Mouse (Mus musculus) MN1 (cell line): ENCODE data around the gene Oas3.
"Not testable (repeated sequence)": the region's sequence is repeated elsewhere in the genome, so short reads cannot be mapped to it uniquely, and the experiment has no call there.

ENCODE experiments used
- DNase-seq: peaks from one replicate; pipeline ENCODE4 v3.0.0-alpha.2; 2016; ENCODE audit warnings: low spot score

The Oas3 gene

DNA sequence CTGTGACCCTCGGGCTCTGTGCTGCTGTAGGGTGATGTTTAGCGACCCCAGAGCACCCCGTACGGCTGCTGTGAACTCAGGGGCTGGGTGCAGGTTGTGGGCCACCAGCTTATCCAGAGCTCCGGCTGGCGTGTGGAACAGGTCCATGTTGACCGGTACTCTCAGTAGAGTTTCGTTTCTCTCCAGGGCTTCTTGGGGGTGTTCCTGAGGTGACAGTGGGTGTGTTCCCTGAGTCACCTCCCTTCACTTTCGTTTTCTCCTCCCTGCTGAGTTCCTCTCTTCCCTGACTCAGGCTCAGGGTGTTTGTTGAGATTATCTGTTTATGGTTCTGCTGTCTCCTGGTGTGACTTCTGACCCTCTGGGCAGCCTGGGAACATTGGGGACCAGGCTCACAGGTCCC, at the start of gene Oas3:
Gene Oas3, minus strand, starts transcription at position 184 of the 400 bp plus-strand sequence.
- no peak for DNase-seq

DNA sequence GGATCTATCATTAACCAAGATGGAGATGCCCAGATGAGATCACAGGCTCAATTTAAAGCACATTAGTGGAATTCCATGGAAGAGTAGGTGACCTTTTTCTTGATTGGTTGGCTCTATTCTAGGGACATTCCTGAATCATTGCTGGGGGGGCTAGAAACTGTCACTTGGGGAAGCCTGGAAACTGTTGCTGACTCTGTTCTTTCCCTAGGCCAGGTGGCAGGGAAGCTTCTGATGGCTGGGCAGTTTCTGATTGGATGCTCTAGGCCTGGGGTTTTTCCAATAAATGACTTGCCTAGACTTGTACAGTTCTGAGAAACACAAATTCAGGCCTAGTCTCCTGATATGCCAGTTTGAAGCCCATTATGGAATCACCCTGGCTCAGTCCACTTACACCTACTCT, 41.5 kb upstream of the Oas3 start:
- no peak for DNase-seq

DNA sequence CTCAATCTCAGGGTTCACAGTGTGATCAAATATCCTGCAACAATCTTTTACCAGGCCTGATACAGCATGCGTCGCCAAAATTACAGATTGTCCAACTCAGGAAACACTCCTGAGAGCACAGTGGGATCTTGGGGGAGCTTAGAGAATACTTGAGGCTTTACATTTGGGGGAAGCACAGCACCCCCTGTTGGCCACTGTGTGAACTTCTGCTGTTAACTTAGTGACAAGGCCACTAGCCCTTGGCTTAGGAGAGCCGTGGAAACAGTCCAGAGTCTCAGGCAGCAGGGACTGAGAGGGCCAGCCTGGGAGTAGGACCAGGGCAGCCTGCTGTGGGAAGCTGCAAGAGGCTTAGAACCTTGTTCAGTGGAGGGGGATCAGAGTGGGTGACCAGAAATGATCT, 38.5 kb upstream of the Oas3 start:
- DNase-seq = no peak

DNA sequence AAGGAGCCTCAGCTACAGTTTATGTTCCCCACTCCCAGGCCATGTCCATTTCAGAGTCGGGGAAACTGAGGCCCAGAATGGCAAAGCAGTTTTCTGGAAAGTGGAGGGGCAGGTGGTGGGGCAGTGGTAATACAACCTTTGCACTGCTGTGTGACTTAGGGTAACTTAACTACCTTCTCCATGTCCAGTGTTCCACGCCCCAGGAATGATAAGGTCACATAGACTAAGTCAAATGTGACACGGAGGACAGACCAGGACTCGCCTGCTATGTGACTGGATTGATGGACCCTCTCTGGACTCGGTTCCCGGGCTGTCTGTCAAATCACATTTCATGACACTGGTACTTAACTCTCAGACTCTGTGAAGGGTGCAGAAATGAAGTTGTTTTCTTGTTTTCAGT, 35.6 kb upstream of the Oas3 start:
- no peak for DNase-seq

- peak; percentile 95 for DNase-seq
Observed at GRCm38 (mm10) chr5:120811951-120812819, 34.7 kb upstream of the Oas3 start, which contains the start of gene Oas1c. TSS of gene Oas1c (minus strand) at chr5:120812514.

DNA sequence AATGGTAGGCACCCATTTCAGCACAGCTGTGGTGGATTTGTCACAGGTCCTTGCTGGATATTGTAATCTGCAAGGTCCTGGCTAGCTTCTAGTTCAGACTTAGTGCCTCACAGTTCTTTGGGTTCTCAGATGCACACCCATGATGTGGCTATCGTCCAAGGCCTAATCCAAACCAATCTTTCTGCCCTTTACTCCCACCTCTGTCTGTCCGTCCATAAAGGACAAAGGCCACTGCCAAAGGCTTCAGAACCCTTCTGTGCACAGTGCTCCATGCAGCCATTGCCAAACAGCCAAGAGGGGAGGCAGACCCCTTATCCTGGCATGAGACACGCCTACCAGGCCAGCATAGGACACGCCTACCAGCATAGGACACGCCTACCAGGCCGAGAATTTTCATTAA, 31.7 kb upstream of the Oas3 start:
- DNase-seq = no peak

DNA sequence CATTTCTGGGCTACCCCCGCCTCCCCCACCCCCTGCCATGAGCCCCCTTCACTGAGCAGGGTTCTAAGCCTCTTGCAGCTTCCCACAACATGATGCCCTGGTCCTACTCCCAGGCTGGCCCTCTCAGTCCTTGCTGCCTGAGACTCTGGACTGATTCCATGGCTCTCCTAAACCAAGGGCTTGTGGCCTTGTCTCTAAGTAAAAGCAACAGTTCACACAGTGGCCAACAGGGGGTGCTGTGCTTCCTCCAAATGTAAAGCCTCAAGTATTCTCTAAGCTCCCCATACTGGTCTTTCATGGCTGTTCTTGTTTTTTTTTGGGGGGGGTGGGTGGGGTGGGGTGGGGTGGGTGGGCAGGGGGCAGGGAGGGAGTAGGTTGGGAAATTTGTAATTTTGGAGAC, 29.0 kb upstream of the Oas3 start:
- DNase-seq = peak; percentile 27

- DNase-seq = no peak
Observed at GRCm38 (mm10) chr5:120803596-120803995, 26.1 kb upstream of the Oas3 start.

DNA sequence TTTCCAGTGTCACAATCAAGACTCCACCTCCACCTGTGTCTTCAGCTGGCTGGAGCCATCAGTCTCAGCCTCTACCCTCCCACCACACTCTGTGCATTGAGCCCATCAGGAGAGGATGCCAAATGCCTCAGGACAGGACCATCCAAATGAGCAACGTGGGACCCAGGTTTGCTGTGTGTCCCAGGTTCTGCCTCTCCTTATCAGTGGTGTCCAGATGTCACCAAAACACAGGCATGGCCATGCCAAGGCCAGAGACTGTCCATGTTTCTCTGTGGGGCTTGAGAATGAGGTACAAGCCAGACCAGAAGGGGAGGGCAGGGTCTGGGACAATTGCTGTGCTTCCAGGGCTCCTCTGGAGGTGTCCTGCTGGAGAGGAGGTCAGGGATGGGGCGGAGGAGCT, 21.5 kb upstream of the Oas3 start:
- DNase-seq = not testable (repeated sequence)

GRCm38 (mm10) chr5:120798147-120798546, 20.7 kb upstream of the Oas3 start:
- DNase-seq = not testable (repeated sequence)

- DNase-seq = not testable (repeated sequence)
Observed at GRCm38 (mm10) chr5:120795480-120796034, 18.1 kb upstream of the Oas3 start, which contains the start of gene Oas1e. TSS of gene Oas1e (minus strand) at chr5:120795530.

DNA sequence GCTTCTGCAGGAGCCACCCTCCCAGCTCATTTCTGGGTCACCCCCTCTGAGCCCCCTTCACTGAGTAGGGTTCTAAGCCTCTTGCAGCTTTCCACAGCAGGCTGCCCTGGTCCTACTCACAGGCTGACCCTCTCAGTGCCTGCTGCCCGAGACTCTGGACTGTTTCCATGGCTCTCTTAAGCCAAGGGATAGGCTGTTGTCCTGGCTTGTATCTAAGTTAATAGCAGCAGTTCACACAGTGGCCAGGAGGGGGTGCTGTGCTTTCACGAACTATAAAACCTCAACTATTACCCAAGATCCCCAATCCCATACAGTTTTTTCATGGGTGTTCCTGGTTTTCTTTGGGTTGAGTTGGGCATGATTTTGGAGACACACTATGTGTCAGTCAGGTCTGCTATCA, 15.6 kb upstream of the Oas3 start:
- peak; percentile 49 for DNase-seq

GRCm38 (mm10) chr5:120787042-120787441, 9.6 kb upstream of the Oas3 start:
- no peak for DNase-seq

GRCm38 (mm10) chr5:120782446-120782845, 5.0 kb upstream of the Oas3 start:
- no peak for DNase-seq

- DNase-seq = no peak
Observed at GRCm38 (mm10) chr5:120781646-120782045, 4.2 kb upstream of the Oas3 start.

- DNase-seq = no peak
Observed at GRCm38 (mm10) chr5:120779922-120780321, 2.5 kb upstream of the Oas3 start.

DNA sequence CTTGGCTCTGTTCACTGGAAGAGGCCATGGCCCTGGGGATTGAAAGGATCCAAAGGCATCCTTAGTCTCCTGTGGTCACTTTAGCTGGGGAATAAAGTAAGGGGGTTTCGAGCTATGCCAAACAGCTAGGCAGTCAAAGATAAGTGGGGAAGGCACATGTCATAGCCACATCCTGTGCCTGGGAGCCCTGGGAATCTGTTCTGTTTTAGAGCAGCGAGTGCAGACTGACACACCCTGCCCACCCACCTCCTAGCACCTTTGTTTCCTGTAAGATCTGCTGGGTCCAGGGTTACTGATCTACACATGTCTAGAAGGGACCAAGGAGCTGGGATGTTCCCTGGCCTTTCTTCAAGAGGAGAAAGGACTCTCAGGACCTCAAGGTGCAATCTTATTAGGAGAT, 1.5 kb upstream of the Oas3 start:
- no peak for DNase-seq

GRCm38 (mm10) chr5:120776801-120777200, 660 bp downstream of the Oas3 start:
- no peak for DNase-seq

DNA sequence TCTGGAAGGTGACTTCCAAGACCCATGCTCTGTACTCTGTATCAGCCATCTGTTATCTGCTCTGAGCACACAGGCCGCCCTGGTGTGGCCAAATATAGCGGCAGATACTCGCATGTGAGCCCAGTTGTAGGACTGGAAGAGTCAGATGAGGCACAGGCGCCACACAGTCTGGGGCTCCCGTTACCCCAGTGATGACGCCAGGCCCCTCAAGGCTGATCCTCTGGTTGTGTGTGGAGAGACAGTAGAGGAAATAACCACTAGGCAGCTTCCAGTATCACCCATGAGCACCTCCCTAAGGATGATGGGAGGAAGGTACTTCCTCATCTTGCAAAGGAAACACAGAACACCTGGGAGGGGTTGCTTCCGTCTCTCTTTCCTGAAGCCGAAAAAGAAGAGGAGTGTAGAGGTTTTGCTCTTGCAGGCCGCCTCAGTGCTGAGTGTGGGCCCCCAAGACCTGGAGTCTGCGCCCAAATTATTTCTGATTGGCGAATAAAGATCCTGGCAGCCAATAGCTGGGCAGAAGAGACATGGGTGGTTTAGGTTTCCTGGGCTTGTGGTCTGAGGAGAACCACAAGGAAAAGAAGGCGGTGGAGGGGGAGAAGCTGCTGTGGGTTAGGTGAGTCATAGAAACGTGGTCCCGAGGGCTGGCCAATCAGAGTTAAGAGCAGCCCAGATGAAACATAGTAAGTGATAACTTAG, 2.0 kb downstream of the Oas3 start:
- no peak for DNase-seq

GRCm38 (mm10) chr5:120769396-120769795, 8.1 kb downstream of the Oas3 start:
- DNase-seq = no peak

DNA sequence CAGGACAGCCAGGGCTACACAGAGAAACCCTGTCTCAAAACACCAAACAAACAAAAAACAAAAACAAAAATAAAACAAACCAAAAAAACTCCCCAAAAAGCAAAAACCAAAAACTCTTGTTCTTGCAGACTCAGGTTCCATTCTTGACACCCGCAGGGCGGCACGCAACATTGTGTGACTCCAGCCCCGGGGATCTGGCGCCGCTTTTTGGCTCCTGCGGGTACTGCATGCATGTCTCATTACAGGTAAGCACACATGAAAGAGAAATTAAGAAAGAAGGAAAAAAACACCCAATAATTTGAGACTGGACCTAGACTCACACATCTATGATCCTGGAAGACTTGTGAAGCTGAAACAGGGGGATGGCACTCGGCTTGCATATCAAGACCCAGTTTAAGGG, 12.5 kb downstream of the Oas3 start:
- no peak for DNase-seq

DNA sequence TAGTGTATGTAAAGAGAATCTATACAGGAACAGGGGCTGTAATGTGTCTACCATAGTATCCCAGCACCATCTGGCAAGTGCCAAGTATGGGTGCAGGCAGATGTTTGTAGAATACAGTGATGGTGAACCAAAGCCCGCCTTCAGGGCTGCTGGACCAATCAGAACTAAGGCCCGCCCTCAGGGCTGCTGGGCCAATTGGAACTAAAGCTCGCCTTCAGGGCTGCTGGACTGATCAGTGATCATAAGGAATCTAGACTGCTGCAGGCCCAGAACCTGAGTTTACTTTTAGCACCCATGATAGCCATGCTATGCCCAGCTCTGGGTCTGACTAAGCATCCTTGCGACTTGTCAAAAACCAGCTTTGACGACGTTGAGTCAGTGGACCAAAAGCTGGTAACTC, 15.6 kb downstream of the Oas3 start:
- DNase-seq = no peak

GRCm38 (mm10) chr5:120754215-120754614, 23.2 kb downstream of the Oas3 start:
- no peak for DNase-seq
